Mouse (Mus musculus): Measurements from ENCODE around the gene Ephb1. TPM values are rescaled to one million over a fixed set of nuclear protein-coding genes. Genes with fewer than 3 reads are reported as not detected.

The Ephb1 gene
- polyA plus RNA-seq, 1 experiment from 2014 or later, result 1.4 TPM

- Histone ChIP-seq H3K9me3 (ENCODE audit: control insufficient read depth, low read length) (no peaks in the 10 kb centered on the region), H3K4me3 (ENCODE audit: low read length) (no peak overlapping the region), H3K36me3 (ENCODE audit: control insufficient read depth, insufficient read depth, low read length) (no peaks in the 10 kb centered on the region), H3K9ac (ENCODE audit: low read length) (no peak overlapping the region), H3K27ac (ENCODE audit: low read length) (no peak overlapping the region), H3K27me3 (ENCODE audit: control insufficient read depth, insufficient read depth, low read depth, low read length) (no peaks in the 10 kb centered on the region), H3K4me1 (replicated peaks; ENCODE audit: control insufficient read depth, insufficient read depth, low read length) (no peaks in the 10 kb centered on the region), H3K4me2 (ENCODE audit: low read depth, low read length) (no peak overlapping the region)
- 72% methylated on average over 1 of the region's 1 CpGs for WGBS
- ATAC-seq (ENCODE audit: low read depth), result no peak
Measured at GRCm38 (mm10) chr9:101897851-101898250, 456.6 kb downstream of the Ephb1 start.

DNA sequence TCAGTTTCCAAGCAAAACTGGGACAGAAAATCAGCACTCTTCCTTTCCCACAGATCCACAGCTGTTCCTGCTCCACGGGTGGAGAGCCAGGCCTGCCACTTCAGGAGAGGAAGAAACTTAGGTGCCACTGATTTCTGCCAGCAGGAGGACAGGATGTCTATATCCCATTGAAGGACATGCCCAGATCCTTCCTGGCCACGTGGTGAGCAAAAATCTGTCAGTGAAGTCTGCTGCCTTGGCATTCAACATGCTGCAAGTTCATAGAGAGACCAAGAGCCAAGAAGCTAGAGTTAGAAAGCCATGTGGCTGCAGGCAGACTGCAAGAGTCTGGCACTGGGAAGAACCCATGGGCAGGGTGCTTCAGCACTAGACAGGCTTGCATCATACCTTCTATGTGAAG is 471.2 kb downstream of the Ephb1 start:
- Histone ChIP-seq H3K36me3 (ENCODE audit: control insufficient read depth, insufficient read depth, low read length) (no peaks in the 10 kb centered on the region), H3K4me2 (ENCODE audit: low read depth, low read length) (no peak overlapping the region), H3K9me3 (ENCODE audit: control insufficient read depth, low read length) (no peaks in the 10 kb centered on the region), H3K4me3 (ENCODE audit: low read length) (no peak overlapping the region), H3K27me3 (ENCODE audit: control insufficient read depth, insufficient read depth, low read depth, low read length) (no peaks in the 10 kb centered on the region), H3K4me1 (replicated peaks; ENCODE audit: control insufficient read depth, insufficient read depth, low read length) (no peaks in the 10 kb centered on the region), H3K9ac (ENCODE audit: low read length) (no peak overlapping the region), H3K27ac (ENCODE audit: low read length) (no peak overlapping the region)
- no peak for ATAC-seq (ENCODE audit: low read depth)
- 26% methylated on average over 2 of the region's 2 CpGs for WGBS

GRCm38 (mm10) chr9:101877109-101877987 is 477.1 kb downstream of the Ephb1 start:
- Histone ChIP-seq H3K4me2 (ENCODE audit: low read depth, low read length) (no peak overlapping the region), H3K27me3 (ENCODE audit: control insufficient read depth, insufficient read depth, low read depth, low read length) (no peaks in the 10 kb centered on the region), H3K9me3 (ENCODE audit: control insufficient read depth, low read length) (no peaks in the 10 kb centered on the region), H3K4me1 (replicated peaks; ENCODE audit: control insufficient read depth, insufficient read depth, low read length) (no peaks in the 10 kb centered on the region), H3K27ac (ENCODE audit: low read length) (no peak overlapping the region), H3K36me3 (ENCODE audit: control insufficient read depth, insufficient read depth, low read length) (no peaks in the 10 kb centered on the region), H3K4me3 (ENCODE audit: low read length) (no peak overlapping the region), H3K9ac (ENCODE audit: low read length) (no peak overlapping the region)
- ATAC-seq (ENCODE audit: low read depth), result no peak
- WGBS, result 59% methylated on average over 11 of the region's 11 CpGs

DNA sequence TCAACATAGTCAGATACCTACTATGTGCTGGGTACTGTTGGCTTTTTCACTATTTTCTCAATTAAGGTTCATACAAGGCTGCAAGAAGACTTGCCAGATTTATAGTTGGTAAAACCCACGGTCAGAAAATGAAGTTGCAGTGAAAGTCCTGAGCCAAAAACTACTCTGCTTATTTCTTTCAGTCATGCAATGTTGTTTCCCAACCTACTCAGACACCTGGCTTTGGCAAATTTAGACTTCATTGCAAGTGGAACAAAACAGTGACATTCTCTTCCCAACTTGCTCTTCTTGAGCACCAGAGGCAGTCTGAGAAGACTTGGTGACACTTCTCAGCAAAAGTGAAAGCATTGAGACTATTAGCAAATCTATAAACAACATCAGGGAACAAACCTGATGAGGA is 479.2 kb downstream of the Ephb1 start:
- Histone ChIP-seq H3K9me3 (ENCODE audit: control insufficient read depth, low read length) (no peaks in the 10 kb centered on the region), H3K4me3 (ENCODE audit: low read length) (no peak overlapping the region), H3K27me3 (ENCODE audit: control insufficient read depth, insufficient read depth, low read depth, low read length) (no peaks in the 10 kb centered on the region), H3K36me3 (ENCODE audit: control insufficient read depth, insufficient read depth, low read length) (no peaks in the 10 kb centered on the region), H3K4me2 (ENCODE audit: low read depth, low read length) (no peak overlapping the region), H3K27ac (ENCODE audit: low read length) (no peak overlapping the region), H3K9ac (ENCODE audit: low read length) (no peak overlapping the region), H3K4me1 (replicated peaks; ENCODE audit: control insufficient read depth, insufficient read depth, low read length) (no peaks in the 10 kb centered on the region)
- 81% methylated on average over 1 of the region's 1 CpGs for WGBS
- ATAC-seq (ENCODE audit: low read depth), result no peak

Small RNA genes lying within 50 kb of the gene (microRNA-seq; reads per million reads assigned to microRNA genes)
- gene Mir7243, result not detected

Other genes starting within 250 kb of the Ephb1 start
- gene Ky, start 151.1 kb upstream of the Ephb1 start, polyA plus RNA-seq (2015; fragmentation: Nextera tagmentation; extraction: Ambion mirVana), result 0.20 and 0.25 TPM in 2 replicates